Mouse (Mus musculus): ENCODE results near the gene Gm10801.
"Not testable (repeated sequence)": the region's sequence is repeated elsewhere in the genome, so short reads cannot be mapped to it uniquely, and the experiment has no call there.

The Gm10801 gene

GRCm38 (mm10) chr2:98661937-98662336, at the start of gene Gm10801:
Gene Gm10801 (plus strand): TSS chr2:98662237.
- not testable (repeated sequence) for DNase-seq (ENCODE audit: low read depth, low spot score)

DNA sequence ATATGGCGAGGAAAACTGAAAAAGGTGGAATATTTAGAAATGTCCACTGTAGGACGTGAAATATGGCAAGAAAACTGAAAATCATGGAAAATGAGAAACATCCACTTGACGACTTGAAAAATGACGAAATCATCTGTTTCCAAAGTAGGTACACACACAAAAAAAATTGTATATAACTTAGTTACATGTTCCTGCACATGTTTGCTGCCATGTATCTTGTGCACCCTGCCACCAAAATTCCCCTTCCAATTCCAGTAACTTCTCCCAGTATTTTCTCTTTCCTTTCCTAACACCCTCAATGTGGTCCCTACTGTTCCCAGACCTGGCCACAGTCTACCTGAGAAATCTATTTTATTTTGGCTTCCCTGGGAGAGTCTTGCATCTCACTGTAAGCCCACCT, 5.2 kb downstream of the Gm10801 start, which contains the start of gene Gm10800:
TSS of gene Gm10800 (minus strand) at position 101 of the 400 bp plus-strand sequence.
- not testable (repeated sequence) for DNase-seq (ENCODE audit: low read depth, low spot score)

DNA sequence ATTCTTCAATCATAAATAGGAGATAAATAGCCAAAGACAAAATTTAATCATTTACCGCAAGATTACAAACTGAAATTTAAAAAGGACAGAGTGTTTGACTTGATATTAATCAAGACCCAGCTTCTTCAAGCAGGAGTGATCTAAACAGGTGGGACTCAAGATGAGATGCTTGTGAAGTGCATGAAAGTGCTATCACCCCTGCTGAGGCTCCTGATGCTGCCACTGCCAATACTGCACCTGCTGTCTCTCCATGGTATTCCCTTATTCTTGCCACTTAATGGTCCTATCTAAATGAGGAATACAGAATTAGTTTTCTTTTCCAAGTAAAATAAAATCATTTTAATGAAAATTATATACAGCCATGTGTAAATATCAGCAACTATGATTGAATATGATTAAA, 35.5 kb downstream of the Gm10801 start:
- no peak for DNase-seq (ENCODE audit: low read depth, low spot score)
